Mouse (Mus musculus): ENCODE measurements around the gene Ccdc106. TPM values are rescaled to one million over a fixed set of nuclear protein-coding genes. Genes with fewer than 3 reads are reported as not detected.
A peak's percentile ranks its signal among the peaks of the same experiment; 100 is the strongest.
"Not testable (repeated sequence)": the region's sequence is repeated elsewhere in the genome, so short reads cannot be mapped to it uniquely, and the experiment has no call there.

Gene Ccdc106
- polyA plus RNA-seq, 1 experiment from 2014 or later, result 25.0 TPM

DNA sequence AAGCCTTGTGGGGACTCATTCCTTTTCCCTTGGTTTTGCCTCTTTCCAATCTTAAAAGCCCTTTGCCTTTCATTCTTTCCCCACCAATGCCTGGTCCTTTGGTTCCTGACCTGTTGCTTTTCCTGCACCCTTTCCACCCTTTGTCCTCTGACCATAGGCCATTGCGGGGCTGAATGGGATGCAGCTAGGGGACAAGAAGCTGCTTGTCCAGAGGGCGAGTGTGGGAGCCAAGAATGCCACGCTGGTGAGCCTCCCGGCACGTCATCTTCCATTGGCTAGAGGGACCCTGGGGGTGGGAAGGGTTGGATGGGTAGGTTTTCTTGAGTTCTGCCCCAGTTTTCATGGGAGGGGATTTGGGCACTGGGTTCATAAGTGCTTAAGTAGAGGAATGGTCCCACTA is 54.6 kb downstream of the Ccdc106 start:
- Histone ChIP-seq H3K9me3 (ENCODE audit: control insufficient read depth, low read depth, low read length) (no peaks in the 10 kb centered on the region), H3K27me3 (ENCODE audit: control insufficient read depth, insufficient read depth, low read length) (no peaks in the 10 kb centered on the region), H3K9ac (replicated peaks; ENCODE audit: low read depth, low read length) (no peak overlapping the region), H3K36me3 (ENCODE audit: control insufficient read depth, insufficient read depth, low read length) (peaks cover 78% of the 10 kb centered on the region), H3K4me1 (ENCODE audit: control insufficient read depth, insufficient read depth, low read length) (no peaks in the 10 kb centered on the region), H3K4me3 (ENCODE audit: low read depth, low read length) (no peak overlapping the region), H3K27ac (ENCODE audit: low read length) (no peak overlapping the region), H3K4me2 (replicated peaks; ENCODE audit: low read depth, low read length) (no peak overlapping the region)
- no peak for ATAC-seq (ENCODE audit: insufficient number of reproducible peaks, insufficient read depth, low FRiP score, low read depth)
- 96% methylated on average over 5 of the region's 5 CpGs for WGBS

DNA sequence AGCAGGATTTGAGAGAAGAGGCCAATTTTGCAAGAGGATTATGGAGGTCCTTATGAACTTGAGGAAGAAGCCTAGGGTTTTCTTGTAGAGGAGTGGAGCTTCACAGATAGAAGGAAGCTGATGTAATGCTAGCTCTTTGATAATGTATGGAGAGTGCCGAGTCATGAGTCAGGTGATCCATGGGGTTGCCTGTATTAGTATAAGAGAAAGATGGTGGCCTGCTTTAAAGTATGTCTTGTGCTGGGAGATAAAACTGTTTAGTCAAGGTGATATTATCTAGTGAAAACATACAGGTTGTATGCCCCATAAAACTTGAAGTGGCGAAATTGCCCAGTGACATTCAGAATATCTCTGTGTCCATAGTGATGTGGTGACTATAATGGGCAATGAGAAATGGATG is 56.6 kb downstream of the Ccdc106 start:
- no peaks in the 10 kb centered on the region for H3K27me3 ChIP-seq (ENCODE audit: control insufficient read depth, insufficient read depth, low read length)
- no peak overlapping the region for H3K4me2 ChIP-seq (replicated peaks; ENCODE audit: low read depth, low read length)
- peaks cover 58% of the 10 kb centered on the region for H3K36me3 ChIP-seq (ENCODE audit: control insufficient read depth, insufficient read depth, low read length)
- H3K9ac ChIP-seq (replicated peaks; ENCODE audit: low read depth, low read length), result no peak overlapping the region
- WGBS, result 78% methylated on average over 2 of the region's 2 CpGs
- no peaks in the 10 kb centered on the region for H3K9me3 ChIP-seq (ENCODE audit: control insufficient read depth, low read depth, low read length)
- no peak overlapping the region for H3K27ac ChIP-seq (ENCODE audit: low read length)
- peaks cover 7% of the 10 kb centered on the region; the same call in 1 of the 2 replicates for H3K4me1 ChIP-seq (ENCODE audit: control insufficient read depth, insufficient read depth, low read length)
- H3K4me3 ChIP-seq (ENCODE audit: low read depth, low read length), result no peak overlapping the region
- ATAC-seq (ENCODE audit: insufficient number of reproducible peaks, insufficient read depth, low FRiP score, low read depth), result no peak

- WGBS, result 51% methylated on average over 9 of the region's 13 CpGs
- peak overlapping the region; percentile 35; the same call in 1 of the 2 replicates for H3K4me2 ChIP-seq (replicated peaks; ENCODE audit: low read depth, low read length)
- H3K36me3 ChIP-seq (ENCODE audit: control insufficient read depth, insufficient read depth, low read length), result peaks cover 40% of the 10 kb centered on the region
- not testable (repeated sequence) for H3K4me1 ChIP-seq (ENCODE audit: control insufficient read depth, insufficient read depth, low read length); H3K9ac ChIP-seq (replicated peaks; ENCODE audit: low read depth, low read length); H3K9me3 ChIP-seq (ENCODE audit: control insufficient read depth, low read depth, low read length); H3K27me3 ChIP-seq (ENCODE audit: control insufficient read depth, insufficient read depth, low read length)
- peak overlapping the region; percentile 94 for H3K4me3 ChIP-seq (ENCODE audit: low read depth, low read length)
- peak; percentile 4; the same call in 1 of the 2 replicates for ATAC-seq (ENCODE audit: insufficient number of reproducible peaks, insufficient read depth, low FRiP score, low read depth)
- H3K27ac ChIP-seq (ENCODE audit: low read length), result peak overlapping the region; percentile 75
Observed at GRCm38 (mm10) chr7:5079365-5080009, 59.1 kb downstream of the Ccdc106 start.

GRCm38 (mm10) chr7:5080010-5080751 is 59.8 kb downstream of the Ccdc106 start, which contains the start of gene Epn1:
Gene Epn1 (plus strand): TSS chr7:5080235.
- Histone ChIP-seq H3K9me3 (ENCODE audit: control insufficient read depth, low read depth, low read length) (no peaks in the 10 kb centered on the region), H3K27ac (ENCODE audit: low read length) (peak within 1 kb of the TSS; percentile 91), H3K4me3 (ENCODE audit: low read depth, low read length) (peak within 1 kb of the TSS; percentile 94), H3K9ac (replicated peaks; ENCODE audit: low read depth, low read length) (peak within 1 kb of the TSS; percentile 96), H3K27me3 (ENCODE audit: control insufficient read depth, insufficient read depth, low read length) (no peaks in the 10 kb centered on the region), H3K4me1 (ENCODE audit: control insufficient read depth, insufficient read depth, low read length) (peaks cover 7% of the 10 kb centered on the region; the same call in 1 of the 2 replicates), H3K36me3 (ENCODE audit: control insufficient read depth, insufficient read depth, low read length) (peaks cover 39% of the 10 kb centered on the region), H3K4me2 (replicated peaks; ENCODE audit: low read depth, low read length) (peak within 1 kb of the TSS; percentile 70)
- WGBS, result under 1% methylated on average over 59 of the region's 81 CpGs
- ATAC-seq (ENCODE audit: insufficient number of reproducible peaks, insufficient read depth, low FRiP score, low read depth), result peak; percentile 97

DNA sequence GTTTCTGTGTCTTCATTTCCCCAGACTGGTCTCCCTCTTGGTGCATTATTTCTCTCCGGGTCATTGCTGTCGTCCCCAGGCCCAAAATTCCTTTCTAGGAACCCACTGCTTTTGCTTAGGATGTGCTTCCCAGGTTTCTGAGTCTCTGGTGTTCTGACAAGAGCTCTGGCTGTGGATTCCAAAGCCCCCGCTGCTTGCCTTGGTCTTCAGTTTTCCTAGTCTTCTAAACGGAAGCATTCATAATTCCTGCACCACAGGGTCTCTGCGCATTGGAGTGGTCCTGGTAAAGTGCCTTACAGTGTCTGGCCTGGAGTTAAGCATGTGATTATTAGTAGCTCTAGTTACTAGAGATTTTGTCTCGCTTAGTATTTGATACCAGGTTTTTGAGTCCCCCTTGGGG is 60.5 kb downstream of the Ccdc106 start:
- Histone ChIP-seq H3K4me3 (ENCODE audit: low read depth, low read length) (peak overlapping the region; percentile 94), H3K36me3 (ENCODE audit: control insufficient read depth, insufficient read depth, low read length) (peaks cover 43% of the 10 kb centered on the region), H3K9ac (replicated peaks; ENCODE audit: low read depth, low read length) (peak overlapping the region; percentile 96), H3K9me3 (ENCODE audit: control insufficient read depth, low read depth, low read length) (no peaks in the 10 kb centered on the region), H3K4me2 (replicated peaks; ENCODE audit: low read depth, low read length) (peak overlapping the region; percentile 70), H3K27me3 (ENCODE audit: control insufficient read depth, insufficient read depth, low read length) (no peaks in the 10 kb centered on the region), H3K27ac (ENCODE audit: low read length) (peak overlapping the region; percentile 91; the same call in 1 of the 2 replicates), H3K4me1 (ENCODE audit: control insufficient read depth, insufficient read depth, low read length) (peaks cover 7% of the 10 kb centered on the region; the same call in 1 of the 2 replicates)
- 16% methylated on average over 6 of the region's 6 CpGs for WGBS
- ATAC-seq (ENCODE audit: insufficient number of reproducible peaks, insufficient read depth, low FRiP score, low read depth), result no peak

GRCm38 (mm10) chr7:5081241-5081640 is 60.9 kb downstream of the Ccdc106 start:
- WGBS, result 58% methylated on average over 6 of the region's 6 CpGs
- Histone ChIP-seq H3K27me3 (ENCODE audit: control insufficient read depth, insufficient read depth, low read length) (no peaks in the 10 kb centered on the region), H3K27ac (ENCODE audit: low read length) (no peak overlapping the region), H3K4me2 (replicated peaks; ENCODE audit: low read depth, low read length) (peak overlapping the region; percentile 70), H3K9me3 (ENCODE audit: control insufficient read depth, low read depth, low read length) (no peaks in the 10 kb centered on the region), H3K9ac (replicated peaks; ENCODE audit: low read depth, low read length) (peak overlapping the region; percentile 96), H3K36me3 (ENCODE audit: control insufficient read depth, insufficient read depth, low read length) (peaks cover 44% of the 10 kb centered on the region), H3K4me3 (ENCODE audit: low read depth, low read length) (peak overlapping the region; percentile 94), H3K4me1 (ENCODE audit: control insufficient read depth, insufficient read depth, low read length) (peaks cover 7% of the 10 kb centered on the region; the same call in 1 of the 2 replicates)
- no peak for ATAC-seq (ENCODE audit: insufficient number of reproducible peaks, insufficient read depth, low FRiP score, low read depth)

- peaks cover 44% of the 10 kb centered on the region for H3K36me3 ChIP-seq (ENCODE audit: control insufficient read depth, insufficient read depth, low read length)
- WGBS, result 99% methylated on average over 2 of the region's 2 CpGs
- H3K27me3 ChIP-seq (ENCODE audit: control insufficient read depth, insufficient read depth, low read length), result no peaks in the 10 kb centered on the region
- no peak for ATAC-seq (ENCODE audit: insufficient number of reproducible peaks, insufficient read depth, low FRiP score, low read depth)
- no peak overlapping the region for H3K27ac ChIP-seq (ENCODE audit: low read length)
- H3K9me3 ChIP-seq (ENCODE audit: control insufficient read depth, low read depth, low read length), result no peaks in the 10 kb centered on the region
- peaks cover 7% of the 10 kb centered on the region; the same call in 1 of the 2 replicates for H3K4me1 ChIP-seq (ENCODE audit: control insufficient read depth, insufficient read depth, low read length)
- H3K4me3 ChIP-seq (ENCODE audit: low read depth, low read length), result no peak overlapping the region
- H3K9ac ChIP-seq (replicated peaks; ENCODE audit: low read depth, low read length), result no peak overlapping the region
- H3K4me2 ChIP-seq (replicated peaks; ENCODE audit: low read depth, low read length), result peak overlapping the region; percentile 70; the same call in 1 of the 2 replicates
Observed at GRCm38 (mm10) chr7:5081939-5082338, 61.6 kb downstream of the Ccdc106 start.

DNA sequence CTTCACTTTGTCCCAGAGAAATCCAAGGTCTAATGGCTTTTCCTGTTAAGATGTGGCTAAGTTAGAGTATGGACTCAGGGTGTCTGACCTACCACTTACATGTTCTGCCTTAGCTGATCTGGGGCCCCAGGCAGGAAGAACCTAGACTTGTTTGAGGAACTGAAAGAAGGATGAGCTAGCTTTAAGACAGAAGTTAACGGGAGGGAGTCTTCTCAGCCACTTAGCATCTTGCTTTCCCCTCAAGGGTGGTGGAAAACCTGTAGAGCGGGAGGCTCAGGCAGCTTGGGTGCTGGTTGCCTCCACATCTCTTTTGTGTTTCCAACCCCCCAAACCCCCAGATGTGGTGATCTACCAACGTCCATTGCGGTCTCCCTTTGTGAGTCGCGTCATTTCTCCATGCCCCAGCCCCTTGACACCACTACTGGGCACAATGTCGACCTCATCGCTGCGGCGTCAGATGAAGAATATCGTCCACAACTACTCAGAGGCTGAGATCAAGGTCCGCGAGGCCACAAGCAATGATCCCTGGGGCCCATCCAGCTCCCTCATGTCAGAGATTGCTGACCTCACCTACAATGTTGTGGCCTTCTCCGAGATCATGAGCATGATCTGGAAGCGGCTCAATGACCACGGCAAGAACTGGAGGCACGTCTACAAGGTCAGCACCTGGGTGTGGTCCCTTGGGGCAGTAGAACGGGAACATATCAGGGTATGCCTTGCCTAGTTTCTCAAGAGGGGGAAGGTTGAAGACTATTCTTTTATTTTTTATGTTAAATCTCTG is 63.2 kb downstream of the Ccdc106 start:
- Histone ChIP-seq H3K9ac (replicated peaks; ENCODE audit: low read depth, low read length) (no peak overlapping the region), H3K9me3 (ENCODE audit: control insufficient read depth, low read depth, low read length) (no peaks in the 10 kb centered on the region), H3K27me3 (ENCODE audit: control insufficient read depth, insufficient read depth, low read length) (no peaks in the 10 kb centered on the region), H3K4me1 (ENCODE audit: control insufficient read depth, insufficient read depth, low read length) (peaks cover 7% of the 10 kb centered on the region; the same call in 1 of the 2 replicates), H3K4me3 (ENCODE audit: low read depth, low read length) (no peak overlapping the region), H3K27ac (ENCODE audit: low read length) (no peak overlapping the region), H3K36me3 (ENCODE audit: control insufficient read depth, insufficient read depth, low read length) (peaks cover 29% of the 10 kb centered on the region), H3K4me2 (replicated peaks; ENCODE audit: low read depth, low read length) (no peak overlapping the region)
- 90% methylated on average over 18 of the region's 18 CpGs for WGBS
- no peak for ATAC-seq (ENCODE audit: insufficient number of reproducible peaks, insufficient read depth, low FRiP score, low read depth)
